Mouse (Mus musculus): ENCODE results near the gene Map3k11. TPM values are rescaled to one million over a fixed set of nuclear protein-coding genes. Genes with fewer than 3 reads are reported as not detected.

The Map3k11 gene
- total and polyA plus RNA-seq, 3 experiments, result 22.5 to 38.3 TPM; not detected in 1

DNA sequence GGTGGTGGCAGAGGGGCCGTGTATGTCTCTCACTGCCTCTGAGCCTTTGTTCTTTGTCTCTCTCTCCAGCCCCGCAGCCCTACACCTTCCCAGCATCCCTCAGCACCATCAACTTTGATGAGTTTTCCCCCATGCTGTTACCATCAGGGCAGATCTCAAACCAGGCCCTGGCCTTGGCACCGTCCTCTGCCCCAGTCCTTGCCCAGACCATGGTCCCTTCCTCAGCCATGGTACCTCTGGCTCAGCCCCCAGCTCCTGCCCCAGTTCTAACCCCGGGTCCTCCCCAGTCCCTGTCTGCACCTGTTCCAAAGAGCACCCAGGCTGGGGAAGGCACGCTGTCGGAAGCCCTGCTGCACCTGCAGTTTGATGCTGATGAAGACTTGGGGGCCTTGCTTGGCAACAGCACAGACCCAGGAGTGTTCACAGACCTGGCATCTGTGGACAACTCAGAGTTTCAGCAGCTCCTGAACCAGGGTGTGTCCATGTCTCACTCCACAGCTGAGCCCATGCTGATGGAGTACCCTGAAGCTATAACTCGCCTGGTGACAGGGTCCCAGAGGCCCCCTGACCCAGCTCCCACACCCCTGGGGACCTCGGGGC, 41.7 kb upstream of the Map3k11 start:
- no peak overlapping the region for H3K4me3 ChIP-seq (ENCODE audit: control insufficient read depth in 1 of 2, insufficient read depth in 1 of 2, low read depth in 2 of 2, low read length in 2 of 2)
- H3K27me3 ChIP-seq (ENCODE audit: control insufficient read depth in 1 of 2, insufficient read depth in 2 of 2, low read length in 2 of 2), result no peaks in the 10 kb centered on the region
- TF ChIP-seq MAX (IDR thresholded peaks at IDR 0.05; ENCODE audit: low read length), result no peak
- TF ChIP-seq ETS1 (IDR thresholded peaks at IDR 0.05; ENCODE audit: low read depth, low read length), result no peak
- no peak for TF ChIP-seq MEF2A (IDR thresholded peaks at IDR 0.05; ENCODE audit: extremely low read depth, insufficient replicate concordance, low read depth, low read length, poor library complexity, severe bottlenecking)
- no peak for TF ChIP-seq CHD2 (IDR thresholded peaks at IDR 0.05; ENCODE audit: low read length)
- H3K27ac ChIP-seq (ENCODE audit: control insufficient read depth, low read depth, low read length), result no peak overlapping the region
- peaks cover 0 to 5% of the 10 kb centered on the region in 2 experiments; a peak in 2 of 4 replicates for H3K36me3 ChIP-seq (ENCODE audit: control insufficient read depth in 1 of 2, insufficient read depth in 2 of 2, low read length in 2 of 2)
- DNase-seq (ENCODE audit: low read depth, low spot score), result no peak
- H3K79me2 ChIP-seq (ENCODE audit: control insufficient read depth, insufficient read depth, low read length, poor library complexity), result no peaks in the 10 kb centered on the region
- no peak overlapping the region for H3K9ac ChIP-seq (ENCODE audit: control insufficient read depth, low read depth, low read length, poor library complexity, severe bottlenecking)
- H3K4me1 ChIP-seq (ENCODE audit: control insufficient read depth in 1 of 2, insufficient read depth in 2 of 2, low read length in 2 of 2), result 0 out of 4 replicates have a peak, but pooled peaks cover 0 to 4% of the 10 kb centered on the region in 2 experiments
- no peaks in the 10 kb centered on the region for H3K9me3 ChIP-seq (replicated peaks; ENCODE audit: insufficient read depth, low read length)

- Histone ChIP-seq H3K79me2 (ENCODE audit: control insufficient read depth, insufficient read depth, low read length, poor library complexity) (no peaks in the 10 kb centered on the region), H3K4me1 (ENCODE audit: control insufficient read depth in 1 of 2, insufficient read depth in 2 of 2, low read length in 2 of 2) (0 out of 4 replicates have a peak, but pooled peaks cover 0 to 4% of the 10 kb centered on the region in 2 experiments), H3K27ac (ENCODE audit: control insufficient read depth, low read depth, low read length) (no peak overlapping the region), H3K9ac (ENCODE audit: control insufficient read depth, low read depth, low read length, poor library complexity, severe bottlenecking) (no peak overlapping the region), H3K36me3 (ENCODE audit: control insufficient read depth in 1 of 2, insufficient read depth in 2 of 2, low read length in 2 of 2) (peaks cover 0 to 4% of the 10 kb centered on the region in 2 experiments; a peak in 2 of 4 replicates), H3K4me3 (ENCODE audit: control insufficient read depth in 1 of 2, insufficient read depth in 1 of 2, low read depth in 2 of 2, low read length in 2 of 2) (no peak overlapping the region), H3K9me3 (replicated peaks; ENCODE audit: insufficient read depth, low read length) (no peaks in the 10 kb centered on the region), H3K27me3 (ENCODE audit: control insufficient read depth in 1 of 2, insufficient read depth in 2 of 2, low read length in 2 of 2) (no peaks in the 10 kb centered on the region)
- DNase-seq (ENCODE audit: low read depth, low spot score), result no peak
- no peak for TF ChIP-seq NELFE (IDR thresholded peaks at IDR 0.05; ENCODE audit: low read depth, low read length)
- no peak for TF ChIP-seq ZC3H11A (IDR thresholded peaks at IDR 0.05; ENCODE audit: low read depth, low read length)
- TF ChIP-seq MEF2A (IDR thresholded peaks at IDR 0.05; ENCODE audit: extremely low read depth, insufficient replicate concordance, low read depth, low read length, poor library complexity, severe bottlenecking), result no peak
- TF ChIP-seq GABPA (IDR thresholded peaks at IDR 0.05; ENCODE audit: low read depth, low read length), result no peak
- TF ChIP-seq ZNF384 (IDR thresholded peaks at IDR 0.05; ENCODE audit: low read depth, low read length), result no peak
- no peak for TF ChIP-seq TBP (IDR thresholded peaks at IDR 0.05; ENCODE audit: low read depth, low read length)
- no peak for TF ChIP-seq E2F4 (IDR thresholded peaks at IDR 0.05; ENCODE audit: borderline replicate concordance, low read depth, low read length)
- no peak for TF ChIP-seq MYB (IDR thresholded peaks at IDR 0.05; ENCODE audit: low read depth, low read length)
- no peak for TF ChIP-seq TCF12 (IDR thresholded peaks at IDR 0.05; ENCODE audit: low read depth, low read length)
- TF ChIP-seq USF2 (IDR thresholded peaks at IDR 0.05; ENCODE audit: borderline replicate concordance in 1 of 2, insufficient read depth in 1 of 2, low read depth in 1 of 2, low read length in 2 of 2), result no peak
- TF ChIP-seq CHD1 (IDR thresholded peaks at IDR 0.05; ENCODE audit: low read depth, low read length), result no peak
- no peak for TF ChIP-seq CTCF (IDR thresholded peaks at IDR 0.05 in 2 of 3, conservative IDR thresholded peaks at IDR 0.05 in 1 of 3; ENCODE audit: control insufficient read depth in 1 of 3, insufficient read depth in 1 of 3, low read depth in 2 of 3, low read length in 3 of 3, poor library complexity in 1 of 3, severe bottlenecking in 1 of 3)
- no peak for TF ChIP-seq POLR2A (IDR thresholded peaks at IDR 0.05; ENCODE audit: control insufficient read depth in 1 of 2, insufficient read depth in 1 of 2, low read depth in 1 of 2, low read length in 2 of 2, poor library complexity in 1 of 2)
- TF ChIP-seq JUND (IDR thresholded peaks at IDR 0.05; ENCODE audit: low read depth, low read length), result no peak
- no peak for TF ChIP-seq RCOR1 (IDR thresholded peaks at IDR 0.05; ENCODE audit: low read depth, low read length)
- TF ChIP-seq RAD21 (IDR thresholded peaks at IDR 0.05; ENCODE audit: low read depth, low read length), result no peak
- TF ChIP-seq MAZ (IDR thresholded peaks at IDR 0.05; ENCODE audit: low read depth, low read length), result no peak
- TF ChIP-seq ELF1 (IDR thresholded peaks at IDR 0.05; ENCODE audit: low read depth, low read length), result no peak
- TF ChIP-seq MAFK (IDR thresholded peaks at IDR 0.05; ENCODE audit: borderline replicate concordance, low read depth, low read length), result no peak
- no peak for TF ChIP-seq GATA1 (IDR thresholded peaks at IDR 0.05; ENCODE audit: low read depth, low read length)
These were observed 40.8 kb upstream of the Map3k11 start for GRCm38 (mm10) chr19:5647791-5648190.
